Mouse (Mus musculus) urinary bladder, postnatal 10 days (tissue): ENCODE measurements around the gene Igf2.

Experiments
- DNase-seq: peaks from one replicate; pipeline ENCODE4 v3.0.0; 2022; ENCODE audit warnings: low spot score

Igf2 gene

GRCm38 (mm10) chr7:142666659-142667058 lies at the start of gene Igf2:
Gene Igf2 (minus strand): TSS chr7:142666816.
- no peak for DNase-seq

- no peak for DNase-seq
Observed at GRCm38 (mm10) chr7:142714783-142715498, 48.3 kb upstream of the Igf2 start.

- no peak for DNase-seq
Observed at GRCm38 (mm10) chr7:142706873-142707272, 40.3 kb upstream of the Igf2 start.

GRCm38 (mm10) chr7:142699334-142699860 lies 32.8 kb upstream of the Igf2 start:
- no peak for DNase-seq

- no peak for DNase-seq
Observed at GRCm38 (mm10) chr7:142678611-142679010, 12.0 kb upstream of the Igf2 start.

- DNase-seq, result no peak
Observed at GRCm38 (mm10) chr7:142675644-142676043, 9.0 kb upstream of the Igf2 start.

GRCm38 (mm10) chr7:142675141-142675540 lies 8.5 kb upstream of the Igf2 start:
- no peak for DNase-seq

GRCm38 (mm10) chr7:142672120-142672519 lies 5.5 kb upstream of the Igf2 start:
- no peak for DNase-seq

GRCm38 (mm10) chr7:142671067-142671466 lies 4.5 kb upstream of the Igf2 start:
- no peak for DNase-seq

GRCm38 (mm10) chr7:142669751-142670625 lies 3.4 kb upstream of the Igf2 start, which contains the start of gene Gm49394:
Gene Gm49394 (minus strand): TSS chr7:142669942.
- no peak for DNase-seq

- DNase-seq, result no peak
Observed at GRCm38 (mm10) chr7:142668328-142668727, 1.7 kb upstream of the Igf2 start.

GRCm38 (mm10) chr7:142667521-142667920 lies 905 bp upstream of the Igf2 start:
- no peak for DNase-seq

GRCm38 (mm10) chr7:142666109-142666508 lies 507 bp downstream of the Igf2 start:
- DNase-seq, result no peak

GRCm38 (mm10) chr7:142665364-142665763 lies 1.3 kb downstream of the Igf2 start:
- DNase-seq, result no peak

- no peak for DNase-seq
Observed at GRCm38 (mm10) chr7:142664465-142665029, 2.1 kb downstream of the Igf2 start.

GRCm38 (mm10) chr7:142663931-142664421 lies 2.6 kb downstream of the Igf2 start:
- no peak for DNase-seq

GRCm38 (mm10) chr7:142663151-142663550 lies 3.5 kb downstream of the Igf2 start:
- no peak for DNase-seq

GRCm38 (mm10) chr7:142661811-142662210 lies 4.8 kb downstream of the Igf2 start:
- no peak for DNase-seq

GRCm38 (mm10) chr7:142661046-142661445 lies 5.6 kb downstream of the Igf2 start:
- DNase-seq, result no peak

GRCm38 (mm10) chr7:142660651-142660945 lies 6.0 kb downstream of the Igf2 start:
- DNase-seq, result no peak

GRCm38 (mm10) chr7:142659767-142660650 lies 6.6 kb downstream of the Igf2 start:
- no peak for DNase-seq
